Mouse (Mus musculus) mouse trophoblast stem cell (cell line): ENCODE measurements at regions not wholly inside any gene's neighbourhood (a gene's known extent, or its start where the extent isn't known, plus 50 kb on each side); places are given as distances from the start of the nearest gene placed in this dataset.

Source experiments
- in situ Hi-C, 2 experiments: fragments of 300-500 bp; cut with MseI, MboI; formaldehyde crosslinking; loops; 2 replicates in 1 of 2; 3 replicates in 1 of 2; pipeline ENCODE4 v1.15.1; 2025

DNA sequence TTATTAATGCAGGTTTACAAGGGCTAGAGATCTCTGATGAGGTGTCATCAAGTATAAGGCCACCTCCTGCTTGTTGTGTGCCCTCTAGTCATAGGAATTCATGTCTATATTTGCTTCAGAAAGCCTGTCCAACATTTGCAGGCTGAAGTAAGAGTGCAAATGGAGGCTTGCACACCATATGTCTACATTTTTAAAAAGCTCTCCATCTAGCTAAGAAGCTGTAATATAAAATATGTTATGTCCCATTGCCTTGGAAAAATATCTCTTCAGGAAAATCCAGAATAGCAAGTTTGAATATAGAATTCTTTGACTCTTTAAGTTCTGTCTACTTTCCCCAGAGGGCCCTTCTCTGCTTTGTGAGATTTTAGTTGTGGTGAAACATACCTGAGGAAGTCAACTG lies 134.6 kb downstream of the Cd24a start:
- in situ Hi-C loops: no loop called here

DNA sequence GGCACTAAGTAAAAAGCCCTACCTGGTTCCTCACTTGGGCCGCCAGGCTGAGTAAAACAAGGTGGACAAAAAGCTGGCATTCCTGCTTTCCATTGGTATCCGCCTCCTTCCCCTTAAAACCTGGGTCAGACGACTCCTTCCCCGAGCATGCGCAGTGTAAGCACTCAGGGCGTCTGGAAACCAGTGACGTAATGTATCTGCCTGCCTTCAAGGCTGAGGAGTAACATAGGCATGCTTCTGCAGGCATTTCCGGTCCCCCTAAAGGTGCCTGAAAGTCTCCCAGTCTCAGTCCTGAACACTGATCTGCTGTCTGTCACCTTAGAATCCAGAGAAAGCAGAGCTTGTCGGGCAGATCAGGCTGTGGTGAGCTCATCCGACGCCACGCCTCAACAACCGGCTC lies 140.7 kb downstream of the Cd24a start:
- in situ Hi-C loops: no loop called here

- in situ Hi-C loops: no loop called here
Observed at GRCm38 (mm10) chr10:43721356-43721755, 143.3 kb downstream of the Cd24a start.

- in situ Hi-C loops: no loop called here
Observed at GRCm38 (mm10) chr10:43722164-43722563, 144.1 kb downstream of the Cd24a start.

- in situ Hi-C loops: no loop called here
Observed at GRCm38 (mm10) chr10:43722711-43723614, 144.9 kb downstream of the Cd24a start.

DNA sequence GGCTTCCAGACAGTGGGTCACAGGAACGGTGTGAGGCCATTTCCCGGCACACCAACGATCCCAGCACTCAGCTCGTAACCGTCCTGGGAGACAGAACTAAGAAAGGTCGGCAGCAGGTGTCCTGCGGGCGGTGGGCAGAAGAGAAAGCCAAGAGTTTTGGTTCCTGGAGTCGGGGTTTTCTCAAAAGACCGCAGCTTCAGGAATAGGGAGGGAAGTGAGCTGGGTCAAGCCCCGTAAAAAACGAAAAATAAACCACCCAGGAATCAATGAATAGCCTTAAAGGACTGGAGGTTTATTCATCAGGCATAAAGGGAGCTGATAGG lies 145.5 kb downstream of the Cd24a start:
- in situ Hi-C loops: no loop called here

DNA sequence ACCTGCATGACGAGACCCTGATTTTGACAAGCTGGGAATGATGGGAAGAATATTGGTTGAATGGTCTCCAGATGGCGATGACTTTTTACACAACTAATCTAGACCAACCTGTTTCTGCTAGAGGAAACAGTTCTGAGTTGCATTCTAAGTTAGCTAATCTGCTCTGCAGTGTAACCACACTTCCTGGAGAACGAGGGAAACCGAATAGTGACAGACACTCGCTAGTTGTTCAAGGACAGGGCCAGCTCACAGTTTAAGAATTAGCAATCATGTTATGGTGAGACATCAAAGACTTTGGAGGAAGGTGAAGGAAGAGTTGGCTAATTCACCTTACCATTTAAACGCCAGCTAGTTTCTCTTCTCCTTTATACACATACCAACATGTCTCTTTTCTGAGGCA lies 149.7 kb downstream of the Cd24a start:
- in situ Hi-C loops: no loop called here

DNA sequence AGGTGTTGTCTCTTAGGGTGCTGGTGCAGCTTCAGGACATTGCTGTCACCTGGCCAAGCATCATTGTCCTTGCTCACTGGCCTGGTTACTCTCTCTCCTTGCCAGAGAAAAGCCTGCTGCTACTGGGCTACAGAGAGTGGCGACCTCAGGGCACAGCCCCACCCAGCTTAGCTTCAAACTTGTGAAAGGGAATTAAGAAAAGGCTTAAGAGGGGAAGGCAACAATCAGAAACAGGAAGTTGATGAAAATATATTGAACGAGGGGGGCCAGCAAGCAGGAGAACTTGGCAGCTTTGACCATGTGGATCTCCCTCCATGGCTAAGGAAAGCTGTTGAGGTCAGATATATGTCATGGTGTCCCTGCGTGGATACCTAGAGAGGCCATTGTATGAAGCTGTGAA lies 151.1 kb downstream of the Cd24a start:
- in situ Hi-C loops: no loop called here

DNA sequence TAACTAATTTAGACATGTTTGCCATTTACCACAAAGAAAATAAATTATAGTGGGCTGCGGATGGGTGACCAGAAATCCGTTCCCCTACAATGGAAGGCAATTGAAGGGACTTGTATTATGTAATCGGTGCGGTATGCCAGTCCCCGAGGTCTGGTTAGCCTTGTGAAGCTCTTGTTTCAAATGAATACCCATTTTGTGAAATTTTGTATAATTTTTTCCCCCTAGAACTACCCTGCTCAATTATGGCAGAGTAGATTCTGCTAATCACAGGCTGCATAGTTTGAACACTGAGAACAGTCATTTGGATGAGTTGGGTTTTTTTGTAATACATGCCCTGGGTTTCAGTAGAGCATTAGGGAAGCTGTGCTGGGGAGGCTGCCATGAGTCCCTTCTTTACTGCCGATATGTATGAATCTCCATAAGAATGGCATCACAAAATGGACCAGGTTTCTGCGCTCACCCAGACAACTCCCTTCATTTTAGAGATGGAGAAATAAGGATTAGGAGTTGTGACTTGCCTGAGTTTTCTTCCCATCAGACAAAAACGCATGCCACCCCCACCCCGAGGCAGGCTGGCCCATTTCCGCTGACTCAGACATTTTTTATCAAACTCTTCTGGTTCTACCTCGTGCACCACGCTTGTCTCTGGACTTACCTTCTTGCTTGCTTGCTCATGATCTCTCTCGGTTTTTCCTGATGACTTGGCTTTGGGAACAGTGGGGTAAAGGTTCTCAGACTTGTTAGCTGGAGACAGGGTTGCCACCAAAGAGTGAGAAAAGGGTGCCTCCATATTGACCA lies 155.7 kb downstream of the Cd24a start:
- in situ Hi-C loops: no loop called here

DNA sequence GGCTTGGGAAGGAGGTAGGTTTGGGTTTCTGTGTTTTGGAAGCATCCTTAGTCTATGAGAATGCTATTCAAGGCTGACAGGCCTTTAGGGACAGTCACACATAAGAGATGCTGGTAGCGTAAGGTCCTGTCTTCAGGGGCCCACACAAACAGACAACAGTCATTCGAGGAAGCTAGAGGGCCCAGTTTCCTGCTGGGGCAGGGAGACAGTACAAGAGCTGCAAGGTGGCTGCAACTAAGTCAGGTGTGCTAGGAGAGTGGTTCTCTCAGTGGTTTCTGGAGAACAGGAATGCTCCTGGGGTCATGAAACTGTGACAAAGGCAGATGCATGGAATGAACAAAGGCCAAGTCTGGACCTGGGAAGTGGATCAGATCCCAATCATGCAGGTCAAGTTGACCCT lies 161.1 kb downstream of the Cd24a start:
- in situ Hi-C loops: no loop called here

- in situ Hi-C loops: loop anchor here in 1 of 2 experiments (10.0 kb wide), 1 partner anchor 165 kb away; the partner anchor contains the start of gene Cd24a
Observed at GRCm38 (mm10) chr10:43739718-43740117, 161.6 kb downstream of the Cd24a start.

DNA sequence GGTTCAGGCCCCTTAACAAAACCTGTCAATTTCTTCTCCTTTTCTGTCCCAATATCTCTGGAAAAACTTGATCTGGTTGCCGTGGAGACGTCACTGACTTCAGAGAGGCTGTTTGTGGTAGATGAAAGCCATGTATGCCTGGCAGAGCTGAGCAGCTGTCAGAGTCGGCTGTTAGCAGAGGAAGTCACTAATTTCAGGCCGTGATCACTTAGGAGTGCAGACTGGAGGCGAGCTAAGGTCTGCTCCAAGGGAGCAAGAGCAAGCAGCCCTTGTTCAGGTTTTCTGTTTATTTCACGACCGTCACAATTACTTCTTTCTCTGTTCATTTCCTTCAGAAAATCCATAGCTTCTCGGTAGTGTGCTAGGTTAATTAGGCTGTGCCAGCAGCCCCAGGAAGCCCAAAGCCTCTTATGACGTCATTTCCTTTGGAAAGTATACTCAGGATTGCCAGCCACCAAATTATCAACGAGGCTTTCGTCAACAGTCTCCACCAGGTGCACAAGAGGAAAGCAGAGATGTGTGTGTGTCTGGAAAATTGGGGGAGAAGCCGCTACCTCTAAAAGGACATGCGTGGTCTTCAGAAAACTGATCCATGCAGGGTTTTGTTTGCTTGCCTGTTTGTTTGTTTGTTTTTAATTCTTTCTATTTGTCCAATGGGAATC lies 161.2 kb downstream of the Qrsl1 start:
- in situ Hi-C loops: loop anchor here in 1 of 2 experiments (10.0 kb wide), 1 partner anchor 166 kb away; the partner anchor contains the start of gene Cd24a

- in situ Hi-C loops: loop anchor here in 1 of 2 experiments (10.0 kb wide), 1 partner anchor 167 kb away; the partner anchor contains the start of gene Cd24a
Observed at GRCm38 (mm10) chr10:43741361-43742084, 160.0 kb downstream of the Qrsl1 start.

DNA sequence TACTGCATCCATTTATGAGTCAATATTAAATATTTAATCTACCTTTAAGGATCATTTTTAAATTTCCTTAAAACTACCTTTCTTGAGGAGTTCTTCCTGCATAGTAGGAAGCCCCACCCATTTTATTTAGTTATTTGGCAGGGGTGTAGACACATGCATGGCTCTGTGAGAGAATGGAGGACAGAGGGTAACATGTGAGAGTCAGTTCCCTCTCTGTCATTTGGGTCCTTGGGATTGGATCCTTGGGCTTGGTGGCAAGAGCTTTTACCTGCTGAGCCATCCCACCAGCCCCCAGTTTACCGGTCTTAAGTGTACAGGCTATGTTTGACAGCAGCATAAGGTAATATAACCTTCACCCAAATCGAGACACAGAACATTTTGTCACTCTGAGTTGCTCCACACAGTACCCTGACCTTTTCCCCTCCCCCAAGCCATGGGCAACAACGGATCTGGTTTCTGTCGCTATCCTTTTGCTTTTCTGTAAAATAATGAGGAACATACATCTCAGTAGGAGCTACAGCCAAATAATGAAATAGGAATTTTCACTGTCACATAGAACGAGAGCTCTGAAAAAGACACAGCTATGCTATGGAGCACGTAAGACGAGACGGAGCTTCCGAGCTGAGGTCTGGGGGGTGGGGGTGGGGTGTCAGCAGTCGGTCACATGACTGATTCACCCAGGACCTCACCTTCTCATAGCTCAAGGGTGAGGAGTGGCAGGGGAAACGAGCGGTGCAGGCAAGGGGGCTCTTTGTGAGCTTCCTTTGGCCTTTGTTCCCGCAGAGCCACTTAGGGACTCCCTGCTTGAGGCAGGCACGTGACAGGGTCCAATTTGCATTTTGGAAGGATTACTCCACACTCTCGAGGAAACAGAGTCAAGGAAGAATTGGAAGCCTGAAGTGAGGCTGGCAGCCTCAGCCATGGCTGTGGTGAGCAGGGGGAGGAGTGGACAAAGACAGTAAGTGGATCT lies 159.2 kb downstream of the Qrsl1 start:
- in situ Hi-C loops: loop anchor here in 1 of 2 experiments (10.0 kb wide), 1 partner anchor 168 kb away; the partner anchor contains the start of gene Cd24a

- in situ Hi-C loops: loop anchor here in 1 of 2 experiments (10.0 kb wide), 1 partner anchor 169 kb away; the partner anchor contains the start of gene Cd24a
Observed at GRCm38 (mm10) chr10:43743188-43744120, 158.1 kb downstream of the Qrsl1 start.

DNA sequence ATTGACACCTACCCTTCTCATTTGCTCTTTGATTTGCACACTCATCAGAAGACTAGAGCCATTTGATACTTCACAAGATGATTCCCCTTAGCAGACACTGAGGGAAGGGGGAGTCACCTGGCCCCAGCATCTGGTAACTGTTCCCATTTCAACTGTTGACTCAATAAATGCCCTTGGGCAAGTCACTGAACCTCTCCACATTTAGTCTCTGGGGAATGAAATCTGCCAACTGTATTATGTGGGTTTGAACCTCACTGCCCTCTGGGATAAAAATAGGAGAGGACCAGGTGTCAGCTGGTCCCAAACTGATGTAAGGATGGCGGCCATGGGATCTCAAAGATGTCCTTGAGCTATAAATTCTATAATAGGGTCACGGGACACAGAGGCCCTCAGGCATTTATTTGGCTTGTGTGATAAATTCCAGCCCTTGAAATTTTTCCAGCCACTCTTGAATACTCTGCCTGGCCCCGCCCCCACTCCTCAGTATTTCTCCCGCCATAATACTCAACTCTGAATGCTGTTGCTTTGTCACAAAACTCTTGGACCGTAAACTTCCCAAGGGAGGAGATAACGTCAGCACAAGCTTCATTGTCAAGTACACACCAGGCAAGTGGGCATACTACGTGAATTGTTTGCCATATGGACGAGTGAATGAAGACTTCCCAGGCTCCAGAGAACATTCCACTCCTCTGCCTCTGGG lies 155.5 kb downstream of the Qrsl1 start:
- in situ Hi-C loops: loop anchor here in 1 of 2 experiments (10.0 kb wide), 1 partner anchor 171 kb away; the partner anchor contains the start of gene Cd24a

- in situ Hi-C loops: loop anchor here in 1 of 2 experiments (10.0 kb wide), 1 partner anchor 172 kb away; the partner anchor contains the start of gene Cd24a
Observed at GRCm38 (mm10) chr10:43746631-43747001, 154.9 kb downstream of the Qrsl1 start.

GRCm38 (mm10) chr10:43747541-43747940 lies 154.0 kb downstream of the Qrsl1 start:
- in situ Hi-C loops: loop anchor here in 1 of 2 experiments (10.0 kb wide), 1 partner anchor 173 kb away; the partner anchor contains the start of gene Cd24a
